Comparison of ENCODE assay signal across 20 mouse cellular contexts in genomic region chr13:111323206-111323605, GRCm38 (mm10).
DNase-seq lines count a peak whose midpoint lies in the region; ATAC-seq and TF ChIP-seq lines count a peak whose summit lies in the region.
"Had no signal": no experiment of that assay in that cellular context is flagged by ENCODE, and none has a peak within 500 bp of the region (broad histone marks: within the 10 kb centered on the region; RNA-seq: fewer than 3 reads in every experiment).

No protein-coding gene starts in this region.

- H3K9me3 ChIP-seq in forebrain, embryonic 15.5 days, result no peaks in the 10 kb centered on the region
- no peaks in the 10 kb centered on the region for H3K9me3 ChIP-seq in forebrain, embryonic 12.5 days
- no peaks in the 10 kb centered on the region for H3K9me3 ChIP-seq in hindbrain, postnatal 0 days (ENCODE audit: low read length)
- H3K9me3 ChIP-seq: embryonic facial prominence, embryonic 12.5 days; heart, embryonic 10.5 days; stomach, embryonic 15.5 days had no signal

- no peak overlapping the region for H3K4me2 ChIP-seq in forebrain, embryonic 15.5 days (replicated peaks)
- no peak overlapping the region for H3K4me2 ChIP-seq in forebrain, embryonic 12.5 days
- no peak overlapping the region for H3K4me2 ChIP-seq in hindbrain, postnatal 0 days (ENCODE audit: low read depth, low read length)
- H3K4me2 ChIP-seq: embryonic facial prominence, embryonic 12.5 days; liver, embryonic 11.5 days; stomach, embryonic 15.5 days had no signal

- TF ChIP-seq CTCF in brain, embryonic 14.5 days (IDR thresholded peaks at IDR 0.05; ENCODE audit: borderline replicate concordance, extremely low read depth, insufficient read depth, insufficient read length), result no peak
- no peak for TF ChIP-seq CTCF in hindbrain, postnatal 0 days (IDR thresholded peaks at IDR 0.05; ENCODE audit: low read depth)

- peak; percentile 18 to 20 for DNase-seq in layer of hippocampus, postnatal 10 days (ENCODE audit: low spot score in 2 of 2)
- DNase-seq in layer of hippocampus, postnatal 25 days (ENCODE audit: extremely low spot score in 1 of 2, low spot score in 1 of 2), result no peak
- DNase-seq in brain, embryonic 14.5 days (ENCODE audit: low read depth), result peak; percentile 74
- peak; percentile 16 for DNase-seq in hindbrain, postnatal 0 days (ENCODE audit: low spot score)
- DNase-seq in gastrocnemius, postnatal 25 days, result no peak
- DNase-seq: B cell, adult 2 months; cerebellum, adult 9-11 months; kidney, adult 2 months; kidney, postnatal 10 days; lung, adult 18-20 months; lung, postnatal 14 days; thymus, adult 2 months had no signal

- no peaks in the 10 kb centered on the region for H3K36me3 ChIP-seq in forebrain, embryonic 15.5 days
- H3K36me3 ChIP-seq in forebrain, embryonic 12.5 days (replicated peaks), result no peaks in the 10 kb centered on the region
- no peaks in the 10 kb centered on the region for H3K36me3 ChIP-seq in hindbrain, postnatal 0 days (ENCODE audit: insufficient read depth, low read length)
- H3K36me3 ChIP-seq: embryonic facial prominence, embryonic 12.5 days; heart, embryonic 10.5 days; stomach, embryonic 15.5 days had no signal

- H3K4me1 ChIP-seq in forebrain, embryonic 15.5 days, result peaks cover 3% of the 10 kb centered on the region; the same call in 1 of the 2 replicates
- no peaks in the 10 kb centered on the region for H3K4me1 ChIP-seq in forebrain, embryonic 12.5 days
- no peaks in the 10 kb centered on the region for H3K4me1 ChIP-seq in hindbrain, postnatal 0 days (ENCODE audit: insufficient read depth, low read length)
- H3K4me1 ChIP-seq: embryonic facial prominence, embryonic 12.5 days; heart, embryonic 10.5 days; stomach, embryonic 15.5 days had no signal

- peak overlapping the region; percentile 43 for H3K27ac ChIP-seq in forebrain, embryonic 15.5 days (replicated peaks)
- H3K27ac ChIP-seq in forebrain, embryonic 12.5 days, result no peak overlapping the region
- H3K27ac ChIP-seq in hindbrain, postnatal 0 days, result no peak overlapping the region
- H3K27ac ChIP-seq: embryonic facial prominence, embryonic 12.5 days; heart, embryonic 10.5 days; stomach, embryonic 15.5 days had no signal

- H3K4me3 ChIP-seq in forebrain, embryonic 15.5 days, result no peak overlapping the region
- H3K4me3 ChIP-seq in forebrain, embryonic 12.5 days (replicated peaks), result no peak overlapping the region
- H3K4me3 ChIP-seq in hindbrain, postnatal 0 days (ENCODE audit: low read length), result no peak overlapping the region
- H3K4me3 ChIP-seq: embryonic facial prominence, embryonic 12.5 days; erythroblast, embryonic 14.5 days; heart, embryonic 10.5 days; megakaryocyte, embryonic 14.5 days; stomach, embryonic 15.5 days had no signal

- peak; percentile 55; the same call in 1 of the 2 replicates for ATAC-seq in forebrain, embryonic 15.5 days (replicated peaks)
- ATAC-seq in forebrain, embryonic 12.5 days (ENCODE audit: low FRiP score), result no peak; the same call in 1 of the 2 replicates
- ATAC-seq in hindbrain, postnatal 0 days, result 0 out of 2 replicates have a peak, but pooled peaks have one; percentile 35

- H3K9ac ChIP-seq in forebrain, embryonic 15.5 days (replicated peaks), result no peak overlapping the region
- no peak overlapping the region for H3K9ac ChIP-seq in forebrain, embryonic 12.5 days
- no peak overlapping the region for H3K9ac ChIP-seq in hindbrain, postnatal 0 days (replicated peaks; ENCODE audit: low read length)
- H3K9ac ChIP-seq: embryonic facial prominence, embryonic 12.5 days; stomach, embryonic 15.5 days had no signal

- no peaks in the 10 kb centered on the region for H3K27me3 ChIP-seq in forebrain, embryonic 15.5 days
- H3K27me3 ChIP-seq in forebrain, embryonic 12.5 days, result no peaks in the 10 kb centered on the region
- H3K27me3 ChIP-seq in hindbrain, postnatal 0 days (ENCODE audit: insufficient read depth, low read length), result no peaks in the 10 kb centered on the region
- H3K27me3 ChIP-seq: embryonic facial prominence, embryonic 12.5 days; megakaryocyte, embryonic 14.5 days; stomach, embryonic 15.5 days had no signal

- WGBS in forebrain, embryonic 15.5 days, result 37% methylated on average over 8 of the region's 8 CpGs
- 58% methylated on average over 8 of the region's 8 CpGs for WGBS in forebrain, embryonic 12.5 days
- WGBS in hindbrain, postnatal 0 days, result 50% methylated on average over 8 of the region's 8 CpGs

- TF ChIP-seq POLR2A in brain, embryonic 14.5 days (IDR thresholded peaks at IDR 0.05; ENCODE audit: borderline replicate concordance, extremely low read depth, insufficient read depth, insufficient read length, poor library complexity, severe bottlenecking), result no peak

Comparison
In these comparisons a context has a peak if more than half of its experiments do, and no peak if none do; other contexts are left out.
1. DNase-seq: peak in layer of hippocampus, postnatal 10 days (2 of 2), brain, embryonic 14.5 days (single experiment) and hindbrain, postnatal 0 days (single experiment); none in layer of hippocampus, postnatal 25 days (0 of 2) and gastrocnemius, postnatal 25 days (single experiment).